Mouse (Mus musculus) E14TG2a.4 (cell line): ENCODE data around the gene Grm5.

Experiments used
- CTCF ChIP-seq: conservative IDR thresholded peaks from 2 replicates; pipeline ENCODE4 v1.5.1; 2014; ENCODE audit warnings: low read length
- POU5F1 ChIP-seq: IDR thresholded peaks from 2 replicates; pipeline ENCODE4 v1.6.1; 2014; ENCODE audit warnings: low read length, borderline replicate concordance

GRCm38 (mm10) chr7:88159542-88160241 lies 575.7 kb downstream of the Grm5 start:
- no peak for TF ChIP-seq CTCF
- no peak for TF ChIP-seq POU5F1
